Mouse (Mus musculus): ENCODE measurements at regions not wholly inside any gene's neighbourhood (a gene's known extent, or its start where the extent isn't known, plus 50 kb on each side); places are given as distances from the start of the nearest gene placed in this dataset.
A peak's percentile ranks its signal among the peaks of the same experiment; 100 is the strongest.

- Histone ChIP-seq H3K4me2 (ENCODE audit: low read length) (no peak overlapping the region), H3K36me3 (ENCODE audit: control insufficient read depth, insufficient read depth) (no peaks in the 10 kb centered on the region), H3K4me1 (replicated peaks; ENCODE audit: control insufficient read depth, insufficient read depth, low read length) (no peaks in the 10 kb centered on the region), H3K4me3 (replicated peaks; ENCODE audit: low read length) (no peak overlapping the region), H3K9ac (replicated peaks; ENCODE audit: low read depth, low read length) (no peak overlapping the region), H3K27me3 (replicated peaks; ENCODE audit: control insufficient read depth, insufficient read depth, low read length) (no peaks in the 10 kb centered on the region), H3K9me3 (ENCODE audit: control insufficient read depth, low read length) (no peaks in the 10 kb centered on the region), H3K27ac (ENCODE audit: low read length) (no peak overlapping the region)
- ATAC-seq: no peak
- 92% methylated on average over 2 of the region's 2 CpGs for whole genome bisulfite sequencing
These were observed 263.0 kb upstream of the Mad2l1 start for GRCm38 (mm10) chr6:66272216-66272615.

GRCm38 (mm10) chr6:66274737-66275136 is 260.5 kb upstream of the Mad2l1 start:
- Histone ChIP-seq H3K36me3 (ENCODE audit: control insufficient read depth, insufficient read depth) (no peaks in the 10 kb centered on the region), H3K4me2 (ENCODE audit: low read length) (no peak overlapping the region), H3K4me3 (replicated peaks; ENCODE audit: low read length) (no peak overlapping the region), H3K27ac (ENCODE audit: low read length) (no peak overlapping the region), H3K27me3 (replicated peaks; ENCODE audit: control insufficient read depth, insufficient read depth, low read length) (no peaks in the 10 kb centered on the region), H3K4me1 (replicated peaks; ENCODE audit: control insufficient read depth, insufficient read depth, low read length) (no peaks in the 10 kb centered on the region), H3K9ac (replicated peaks; ENCODE audit: low read depth, low read length) (no peak overlapping the region), H3K9me3 (ENCODE audit: control insufficient read depth, low read length) (no peaks in the 10 kb centered on the region)
- ATAC-seq: no peak
- 93% methylated on average over 4 of the region's 4 CpGs for WGBS

DNA sequence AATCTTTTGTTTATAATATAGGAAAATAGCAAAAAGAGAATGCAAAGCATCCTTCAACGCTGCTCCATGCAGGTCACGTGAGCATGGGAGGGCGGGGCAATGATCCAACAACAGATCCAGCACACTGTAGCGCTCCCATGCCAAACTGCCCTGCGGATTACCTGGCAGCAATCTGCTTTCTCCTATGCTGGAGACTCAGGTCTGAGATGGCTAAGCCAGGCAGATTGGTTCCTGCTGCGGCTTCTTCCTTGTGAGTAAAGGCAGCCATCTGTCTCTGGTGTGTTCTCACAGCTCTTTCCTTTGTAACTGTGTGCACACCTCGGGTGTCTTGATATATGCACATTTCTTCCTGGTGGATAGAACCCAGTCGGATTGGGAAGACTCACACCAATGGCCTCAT is 254.5 kb upstream of the Mad2l1 start:
- Histone ChIP-seq H3K9ac (replicated peaks; ENCODE audit: low read depth, low read length) (no peak overlapping the region), H3K4me3 (replicated peaks; ENCODE audit: low read length) (no peak overlapping the region), H3K27ac (ENCODE audit: low read length) (no peak overlapping the region), H3K36me3 (ENCODE audit: control insufficient read depth, insufficient read depth) (no peaks in the 10 kb centered on the region), H3K4me1 (replicated peaks; ENCODE audit: control insufficient read depth, insufficient read depth, low read length) (no peaks in the 10 kb centered on the region), H3K9me3 (ENCODE audit: control insufficient read depth, low read length) (no peaks in the 10 kb centered on the region), H3K4me2 (ENCODE audit: low read length) (no peak overlapping the region), H3K27me3 (replicated peaks; ENCODE audit: control insufficient read depth, insufficient read depth, low read length) (no peaks in the 10 kb centered on the region)
- WGBS: 80% methylated on average over 8 of the region's 8 CpGs
- no peak for ATAC-seq

GRCm38 (mm10) chr6:66282566-66283115 is 252.5 kb upstream of the Mad2l1 start:
- ATAC-seq: no peak
- Histone ChIP-seq H3K4me2 (ENCODE audit: low read length) (no peak overlapping the region), H3K36me3 (ENCODE audit: control insufficient read depth, insufficient read depth) (no peaks in the 10 kb centered on the region), H3K4me1 (replicated peaks; ENCODE audit: control insufficient read depth, insufficient read depth, low read length) (no peaks in the 10 kb centered on the region), H3K27me3 (replicated peaks; ENCODE audit: control insufficient read depth, insufficient read depth, low read length) (no peaks in the 10 kb centered on the region), H3K4me3 (replicated peaks; ENCODE audit: low read length) (no peak overlapping the region), H3K27ac (ENCODE audit: low read length) (no peak overlapping the region), H3K9me3 (ENCODE audit: control insufficient read depth, low read length) (no peaks in the 10 kb centered on the region), H3K9ac (replicated peaks; ENCODE audit: low read depth, low read length) (no peak overlapping the region)
- WGBS: 85% methylated on average over 6 of the region's 6 CpGs

GRCm38 (mm10) chr6:66283521-66283920 is 251.7 kb upstream of the Mad2l1 start:
- Histone ChIP-seq H3K4me3 (replicated peaks; ENCODE audit: low read length) (no peak overlapping the region), H3K4me1 (replicated peaks; ENCODE audit: control insufficient read depth, insufficient read depth, low read length) (no peaks in the 10 kb centered on the region), H3K36me3 (ENCODE audit: control insufficient read depth, insufficient read depth) (no peaks in the 10 kb centered on the region), H3K9ac (replicated peaks; ENCODE audit: low read depth, low read length) (no peak overlapping the region), H3K4me2 (ENCODE audit: low read length) (no peak overlapping the region), H3K9me3 (ENCODE audit: control insufficient read depth, low read length) (no peaks in the 10 kb centered on the region), H3K27ac (ENCODE audit: low read length) (no peak overlapping the region), H3K27me3 (replicated peaks; ENCODE audit: control insufficient read depth, insufficient read depth, low read length) (no peaks in the 10 kb centered on the region)
- ATAC-seq: no peak
- 92% methylated on average over 4 of the region's 4 CpGs for WGBS

GRCm38 (mm10) chr6:66287607-66288006 is 247.6 kb upstream of the Mad2l1 start:
- H3K4me3 ChIP-seq (replicated peaks; ENCODE audit: low read length): no peak overlapping the region
- no peak overlapping the region for H3K4me2 ChIP-seq (ENCODE audit: low read length)
- no peaks in the 10 kb centered on the region for H3K4me1 ChIP-seq (replicated peaks; ENCODE audit: control insufficient read depth, insufficient read depth, low read length)
- no peaks in the 10 kb centered on the region for H3K27me3 ChIP-seq (replicated peaks; ENCODE audit: control insufficient read depth, insufficient read depth, low read length)
- ATAC-seq: no peak
- H3K36me3 ChIP-seq (ENCODE audit: control insufficient read depth, insufficient read depth): no peaks in the 10 kb centered on the region
- no peak overlapping the region for H3K9ac ChIP-seq (replicated peaks; ENCODE audit: low read depth, low read length)
- H3K27ac ChIP-seq (ENCODE audit: low read length): no peak overlapping the region
- H3K9me3 ChIP-seq (ENCODE audit: control insufficient read depth, low read length): no peaks in the 10 kb centered on the region

DNA sequence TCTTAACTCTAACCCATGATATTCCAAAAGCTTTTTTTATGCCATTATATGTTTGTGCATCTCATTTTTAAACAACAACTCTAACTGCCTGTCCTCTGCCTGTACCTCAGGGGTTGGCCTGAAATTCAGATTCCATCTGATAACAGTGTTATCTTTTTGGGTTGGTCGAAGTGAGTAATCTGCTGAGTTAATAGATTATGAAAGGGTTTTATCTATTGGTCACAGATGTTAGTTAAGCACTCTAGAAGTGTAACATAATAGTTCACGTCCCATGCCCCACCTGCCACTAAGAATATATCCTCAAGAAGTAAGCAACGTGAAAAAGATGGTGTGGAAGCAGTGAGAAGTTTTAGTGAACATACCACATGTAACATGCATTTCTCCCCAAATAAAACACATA is 246.0 kb upstream of the Mad2l1 start:
- Histone ChIP-seq H3K36me3 (ENCODE audit: control insufficient read depth, insufficient read depth) (no peaks in the 10 kb centered on the region), H3K4me3 (replicated peaks; ENCODE audit: low read length) (no peak overlapping the region), H3K27me3 (replicated peaks; ENCODE audit: control insufficient read depth, insufficient read depth, low read length) (no peaks in the 10 kb centered on the region), H3K4me2 (ENCODE audit: low read length) (no peak overlapping the region), H3K27ac (ENCODE audit: low read length) (no peak overlapping the region), H3K9ac (replicated peaks; ENCODE audit: low read depth, low read length) (no peak overlapping the region), H3K9me3 (ENCODE audit: control insufficient read depth, low read length) (no peaks in the 10 kb centered on the region), H3K4me1 (replicated peaks; ENCODE audit: control insufficient read depth, insufficient read depth, low read length) (no peaks in the 10 kb centered on the region)
- WGBS: 81% methylated on average over 3 of the region's 3 CpGs
- no peak for ATAC-seq

DNA sequence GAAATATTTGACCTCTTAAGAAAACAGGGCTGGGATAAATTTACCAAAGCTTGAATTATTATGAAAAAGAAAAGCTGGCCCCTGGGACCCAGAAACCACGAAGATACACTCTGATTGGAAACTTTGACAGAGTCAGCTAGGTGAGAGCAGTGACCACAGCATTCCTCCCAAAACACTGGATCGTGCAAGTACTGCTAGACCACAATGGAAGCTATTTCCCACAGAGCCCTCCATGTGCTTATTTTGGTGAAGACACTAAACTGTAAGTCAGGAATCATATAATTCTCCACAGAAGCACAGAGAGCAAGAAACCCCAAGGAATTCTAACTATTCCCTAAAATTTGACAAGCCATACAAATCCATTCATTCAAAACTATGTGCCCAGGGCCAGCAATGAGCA is 243.6 kb upstream of the Mad2l1 start:
- Histone ChIP-seq H3K4me2 (ENCODE audit: low read length) (no peak overlapping the region), H3K36me3 (ENCODE audit: control insufficient read depth, insufficient read depth) (no peaks in the 10 kb centered on the region), H3K27me3 (replicated peaks; ENCODE audit: control insufficient read depth, insufficient read depth, low read length) (no peaks in the 10 kb centered on the region), H3K4me1 (replicated peaks; ENCODE audit: control insufficient read depth, insufficient read depth, low read length) (no peaks in the 10 kb centered on the region), H3K4me3 (replicated peaks; ENCODE audit: low read length) (no peak overlapping the region), H3K27ac (ENCODE audit: low read length) (no peak overlapping the region), H3K9ac (replicated peaks; ENCODE audit: low read depth, low read length) (no peak overlapping the region), H3K9me3 (ENCODE audit: control insufficient read depth, low read length) (no peaks in the 10 kb centered on the region)
- WGBS: 86% methylated on average over 2 of the region's 2 CpGs
- ATAC-seq: no peak

DNA sequence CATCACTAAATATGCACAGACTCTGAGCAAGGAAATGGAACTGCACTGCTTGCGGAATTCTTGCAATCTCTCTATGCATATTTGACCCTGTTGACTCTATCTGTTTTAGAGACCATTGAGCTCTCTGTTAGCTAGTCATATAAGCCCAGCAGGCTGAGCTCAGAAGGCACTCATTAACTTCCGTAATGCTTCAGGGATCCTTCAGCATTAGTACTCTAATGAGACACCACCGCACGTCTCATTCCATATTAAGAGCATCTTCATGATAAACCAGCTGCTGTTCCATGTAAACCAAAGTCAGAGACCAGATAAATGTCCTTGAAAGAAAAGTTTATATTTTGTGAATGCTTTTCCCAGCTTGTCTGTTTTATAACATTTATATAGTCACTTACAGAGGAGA is 237.1 kb upstream of the Mad2l1 start:
- Histone ChIP-seq H3K9me3 (ENCODE audit: control insufficient read depth, low read length) (no peaks in the 10 kb centered on the region), H3K9ac (replicated peaks; ENCODE audit: low read depth, low read length) (no peak overlapping the region), H3K36me3 (ENCODE audit: control insufficient read depth, insufficient read depth) (no peaks in the 10 kb centered on the region), H3K27me3 (replicated peaks; ENCODE audit: control insufficient read depth, insufficient read depth, low read length) (no peaks in the 10 kb centered on the region), H3K4me2 (ENCODE audit: low read length) (no peak overlapping the region), H3K4me3 (replicated peaks; ENCODE audit: low read length) (no peak overlapping the region), H3K4me1 (replicated peaks; ENCODE audit: control insufficient read depth, insufficient read depth, low read length) (no peaks in the 10 kb centered on the region), H3K27ac (ENCODE audit: low read length) (no peak overlapping the region)
- no peak for ATAC-seq
- 77% methylated on average over 4 of the region's 4 CpGs for WGBS

DNA sequence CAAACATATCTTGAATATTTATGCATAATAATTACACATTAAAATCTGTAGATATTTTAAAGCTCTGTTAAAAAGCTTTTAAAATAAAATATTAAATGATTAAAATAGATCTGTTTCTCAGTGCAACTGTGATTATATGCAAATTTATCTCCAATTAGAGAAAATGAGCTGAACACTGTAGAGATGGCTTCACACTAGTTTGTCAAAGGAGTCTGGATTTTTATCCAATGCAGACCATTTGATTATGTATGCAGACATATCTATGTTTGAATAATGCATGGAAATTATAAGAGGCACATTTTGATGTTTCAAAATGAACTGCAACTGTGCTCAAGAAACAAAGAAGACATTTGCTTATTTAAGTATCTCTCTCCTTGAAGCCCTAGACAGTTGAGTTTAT is 235.0 kb upstream of the Mad2l1 start:
- Histone ChIP-seq H3K9ac (replicated peaks; ENCODE audit: low read depth, low read length) (no peak overlapping the region), H3K9me3 (ENCODE audit: control insufficient read depth, low read length) (no peaks in the 10 kb centered on the region), H3K4me3 (replicated peaks; ENCODE audit: low read length) (no peak overlapping the region), H3K36me3 (ENCODE audit: control insufficient read depth, insufficient read depth) (no peaks in the 10 kb centered on the region), H3K4me2 (ENCODE audit: low read length) (no peak overlapping the region), H3K27ac (ENCODE audit: low read length) (no peak overlapping the region), H3K4me1 (replicated peaks; ENCODE audit: control insufficient read depth, insufficient read depth, low read length) (no peaks in the 10 kb centered on the region), H3K27me3 (replicated peaks; ENCODE audit: control insufficient read depth, insufficient read depth, low read length) (no peaks in the 10 kb centered on the region)
- ATAC-seq: peak; percentile 72; the same call in 1 of the 2 replicates

Data from forebrain, embryonic 16.5 days (tissue).